Mouse (Mus musculus) olfactory bulb, adult 2 months (tissue): ENCODE data around the gene Ndc80. TPM values are rescaled to one million over a fixed set of nuclear protein-coding genes. Genes with fewer than 3 reads are reported as not detected.
"Not testable (repeated sequence)": the region's sequence is repeated elsewhere in the genome, so short reads cannot be mapped to it uniquely, and the experiment has no call there.

Experiments used
- H3K27ac ChIP-seq: fragments of 200-500 bp; 2 replicates; pipeline ENCODE4 v1.5.1; 2012; ENCODE audit warnings: low read depth, low read length; ENCODE audit not compliant: insufficient read depth
- H3K4me1 ChIP-seq: fragments of 200-500 bp; 2 replicates; pipeline ENCODE4 v1.6.1; 2012; ENCODE audit warnings: low read length; ENCODE audit not compliant: control insufficient read depth, insufficient read depth
- H3K4me3 ChIP-seq: fragments of 200-500 bp; 2 replicates; pipeline ENCODE4 v1.5.1; 2012; ENCODE audit warnings: mild to moderate bottlenecking, low read depth, low read length, moderate library complexity; ENCODE audit not compliant: insufficient read depth
- CTCF ChIP-seq: fragments of 200-500 bp; IDR thresholded peaks from 2 replicates; pipeline ENCODE4 v1.5.1; 2012; ENCODE audit warnings: low read depth, mild to moderate bottlenecking, low read length, moderate library complexity; ENCODE audit not compliant: insufficient read depth
- POLR2A ChIP-seq: fragments of 200-500 bp; IDR thresholded peaks from 2 replicates; pipeline ENCODE4 v1.6.1; 2012; ENCODE audit warnings: mild to moderate bottlenecking, low read depth, low read length, moderate library complexity; ENCODE audit not compliant: insufficient read depth
- WGBS: fragments of 180-500 bp; shearing (Covaris S2); methylation state at CpG from one replicate; pipeline ENCODE4 v1.1.7; 2018; 5-methylcytosine and 5-hydroxymethylcytosine counted together
- polyA plus RNA-seq: library from polyadenylated mRNA; stranded (reverse); fragments of >200 nt; gene quantifications from 2 replicates; pipeline ENCODE4 v1.2.4, GENCODE M21; 2012; ENCODE audit warnings: low replicate concordance; ENCODE audit not compliant: missing spikeins, insufficient read depth, insufficient read length

Ndc80 gene
- not detected in 2 replicates for polyA plus RNA-seq

DNA sequence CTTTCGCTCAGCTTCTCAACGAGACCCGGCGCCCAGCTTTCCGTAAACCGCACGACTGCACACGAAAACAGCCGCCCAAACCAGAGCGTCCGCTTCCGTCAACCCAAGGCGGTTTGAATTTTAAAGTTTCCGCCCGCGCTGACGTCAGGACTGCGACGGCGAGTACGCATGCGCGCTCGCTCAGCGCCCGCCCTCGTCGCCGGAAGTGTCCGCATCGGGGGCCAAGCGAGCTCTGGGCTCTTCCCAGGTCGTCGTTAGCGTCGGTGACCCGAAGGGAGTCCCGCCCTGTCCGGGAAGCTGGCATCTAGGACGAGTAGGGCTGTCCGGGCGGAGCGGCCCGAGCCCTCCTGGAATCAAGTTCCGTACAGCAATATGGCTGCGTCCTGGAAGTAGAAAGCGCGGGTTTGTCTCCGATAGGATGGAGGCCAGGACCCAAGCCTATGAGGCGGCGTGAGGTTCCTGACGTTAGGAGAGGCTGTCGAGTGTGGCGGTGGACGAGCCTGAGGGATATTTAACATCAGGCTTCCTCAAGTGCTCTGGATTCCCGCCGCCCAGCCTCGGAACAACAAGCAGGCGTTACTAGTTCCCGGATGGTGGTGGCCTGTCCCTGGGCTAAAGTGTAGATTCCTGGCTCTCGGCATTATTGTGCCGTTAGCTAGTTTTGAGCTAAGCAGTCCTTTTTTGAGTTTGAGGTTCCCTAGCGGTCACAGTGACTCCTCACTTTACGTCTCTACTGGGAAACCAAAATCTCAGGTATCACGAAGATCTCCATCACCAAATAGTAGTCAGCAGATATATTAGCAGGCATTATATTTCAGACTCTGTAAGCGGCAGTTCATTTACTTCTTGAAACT lies at the start of gene Ndc80:
Ndc80 (minus strand) TSS at position 147 of the 854 bp plus-strand sequence.
- under 1% methylated on average over 66 of the region's 66 CpGs for WGBS
- Histone ChIP-seq H3K4me3 (peak within 1 kb of the TSS; percentile 59), H3K4me1 (peaks cover 5% of the 10 kb centered on the region; the same call in 1 of the 2 replicates), H3K27ac (peak within 1 kb of the TSS; percentile 90)
- TF ChIP-seq POLR2A (peak; percentile 48; the same call in 1 of the 2 replicates), CTCF (no peak)

DNA sequence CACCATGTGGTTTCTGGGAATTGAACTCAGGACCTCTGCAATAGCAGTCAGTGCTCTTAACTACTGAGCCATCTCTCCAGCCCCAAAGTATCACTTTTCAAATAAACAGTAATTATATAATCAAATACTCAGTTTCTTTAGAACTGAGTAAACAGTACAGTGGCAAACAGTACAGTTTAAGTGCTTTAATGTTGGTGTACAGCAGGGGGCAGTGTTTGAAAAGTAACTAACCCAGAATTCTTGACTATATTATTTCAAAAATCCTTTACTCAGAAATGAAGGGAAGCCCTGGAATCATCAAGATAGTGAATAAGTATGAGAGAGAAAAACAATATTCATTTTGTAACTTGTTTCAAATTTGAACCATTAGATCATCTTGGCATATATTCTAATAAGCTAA lies 35.0 kb upstream of the Ndc80 start:
- H3K4me1 ChIP-seq = no peaks in the 10 kb centered on the region
- TF ChIP-seq CTCF = no peak
- no peak for TF ChIP-seq POLR2A
- H3K27ac ChIP-seq = no peak overlapping the region
- H3K4me3 ChIP-seq = no peak overlapping the region

DNA sequence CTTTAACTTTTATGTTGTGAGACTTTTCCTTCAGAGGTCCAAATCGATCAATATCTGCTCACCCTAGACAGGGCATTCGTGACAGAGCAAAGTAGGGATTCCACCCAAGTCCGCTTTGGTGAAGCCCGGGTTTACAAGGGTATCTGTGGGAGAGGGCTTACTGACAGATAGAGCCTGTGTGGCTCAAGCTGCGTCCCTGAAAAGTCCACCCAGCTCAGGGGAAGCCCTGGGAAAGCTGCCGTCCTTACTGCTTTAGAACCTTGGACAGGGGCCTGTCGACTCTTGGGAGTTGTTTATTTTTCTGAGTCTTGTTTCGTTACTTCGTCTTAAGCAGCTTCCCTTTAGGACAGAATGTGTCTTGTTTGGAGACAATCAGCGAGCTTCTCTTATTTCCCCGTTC lies 26.2 kb upstream of the Ndc80 start:
- no peak overlapping the region for H3K4me3 ChIP-seq
- no peak overlapping the region for H3K27ac ChIP-seq
- peaks cover 5% of the 10 kb centered on the region; the same call in 1 of the 2 replicates for H3K4me1 ChIP-seq
- 29% methylated on average over 11 of the region's 11 CpGs for WGBS
- TF ChIP-seq POLR2A (no peak), CTCF (no peak)

DNA sequence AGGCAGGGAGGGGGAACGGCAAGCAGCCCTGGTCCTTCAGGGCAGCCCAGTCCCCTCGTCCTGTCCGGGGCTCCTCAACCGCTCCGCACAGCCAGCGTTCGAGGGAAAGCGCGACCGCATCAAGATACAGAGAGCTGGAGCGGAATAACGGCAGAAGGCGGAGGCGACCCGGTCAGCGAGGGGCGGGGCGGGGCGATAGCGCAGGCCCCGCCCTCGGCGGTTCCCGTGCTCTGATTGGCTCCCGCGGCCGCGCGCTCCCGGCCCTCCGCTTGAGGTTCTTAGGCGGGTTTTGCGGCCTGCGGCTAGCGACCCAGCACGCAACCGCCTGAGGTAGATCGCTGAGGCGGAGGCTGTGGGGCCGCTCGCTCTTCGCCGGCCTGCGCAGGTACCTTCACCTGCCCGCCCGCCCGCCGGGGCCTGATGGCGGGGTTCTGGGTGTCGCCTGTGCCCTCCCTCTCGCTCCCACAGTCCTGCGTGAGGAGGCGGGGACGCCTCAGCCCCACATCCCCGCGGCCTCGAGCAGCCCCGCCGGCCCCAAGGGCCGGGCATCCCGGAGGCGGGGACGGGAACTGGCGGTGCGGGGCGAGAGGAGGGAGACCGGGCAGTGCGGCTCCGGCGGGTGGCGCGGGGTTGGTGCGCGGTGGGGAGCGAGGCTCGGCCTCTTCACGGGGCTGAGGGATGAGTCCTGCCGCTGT lies 25.2 kb upstream of the Ndc80 start, which contains the start of gene Spdya:
Spdya (plus strand) TSS at position 305 of the 695 bp plus-strand sequence.
- Histone ChIP-seq H3K27ac (no peak within 1 kb of the TSS), H3K4me1 (peaks cover 5% of the 10 kb centered on the region; the same call in 1 of the 2 replicates), H3K4me3 (peak within 1 kb of the TSS; percentile 62)
- under 1% methylated on average over 78 of the region's 78 CpGs for WGBS
- TF ChIP-seq POLR2A (peak; percentile 56; the same call in 1 of the 2 replicates), CTCF (no peak)

DNA sequence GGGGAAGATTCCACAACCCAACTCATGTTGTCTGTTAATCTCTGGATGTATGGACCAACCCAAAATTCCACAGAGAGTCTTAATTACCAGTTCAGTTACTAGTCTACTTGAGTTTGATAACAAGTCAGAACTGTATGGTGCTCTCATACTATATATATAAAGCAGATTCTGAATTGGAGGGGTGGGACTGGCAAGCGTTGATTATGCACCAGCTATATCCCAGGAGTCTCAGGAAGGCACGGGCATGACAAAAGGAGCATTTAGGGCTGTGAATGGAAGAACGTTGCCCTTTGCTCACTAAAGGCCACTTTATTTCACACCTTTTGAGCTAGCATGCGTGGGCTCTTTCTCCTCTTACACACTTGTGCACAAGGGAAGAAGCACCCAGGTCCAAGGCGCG lies 24.7 kb upstream of the Ndc80 start:
- H3K4me3 ChIP-seq = peak overlapping the region; percentile 62
- H3K27ac ChIP-seq = no peak overlapping the region
- TF ChIP-seq CTCF = no peak
- TF ChIP-seq POLR2A = no peak
- peaks cover 5% of the 10 kb centered on the region; the same call in 1 of the 2 replicates for H3K4me1 ChIP-seq
- 2% methylated on average over 6 of the region's 6 CpGs for WGBS

DNA sequence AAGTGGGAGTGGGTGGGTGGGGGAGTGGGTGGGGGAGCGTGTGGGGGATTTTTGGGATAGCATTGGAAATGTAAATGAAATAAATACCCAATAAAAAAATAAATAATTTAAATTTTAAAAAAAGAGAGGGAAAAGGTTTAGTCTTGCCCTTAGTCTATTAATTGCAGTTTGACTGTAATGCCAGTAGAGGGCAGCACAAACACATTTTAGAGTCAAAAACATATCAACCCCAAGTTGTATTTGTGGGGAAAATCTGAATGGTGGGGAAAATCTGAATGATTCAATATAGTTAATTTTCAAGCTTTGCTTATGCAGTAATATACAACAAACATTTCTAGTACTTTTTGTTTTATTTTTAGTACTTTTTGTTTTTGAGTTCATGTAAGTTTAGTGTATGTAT lies 21.9 kb upstream of the Ndc80 start:
- no peak overlapping the region for H3K27ac ChIP-seq
- WGBS = 0% methylated on average over 1 of the region's 1 CpGs
- H3K4me1 ChIP-seq = peaks cover 5% of the 10 kb centered on the region; the same call in 1 of the 2 replicates
- no peak overlapping the region for H3K4me3 ChIP-seq
- TF ChIP-seq POLR2A (no peak), CTCF (no peak)

DNA sequence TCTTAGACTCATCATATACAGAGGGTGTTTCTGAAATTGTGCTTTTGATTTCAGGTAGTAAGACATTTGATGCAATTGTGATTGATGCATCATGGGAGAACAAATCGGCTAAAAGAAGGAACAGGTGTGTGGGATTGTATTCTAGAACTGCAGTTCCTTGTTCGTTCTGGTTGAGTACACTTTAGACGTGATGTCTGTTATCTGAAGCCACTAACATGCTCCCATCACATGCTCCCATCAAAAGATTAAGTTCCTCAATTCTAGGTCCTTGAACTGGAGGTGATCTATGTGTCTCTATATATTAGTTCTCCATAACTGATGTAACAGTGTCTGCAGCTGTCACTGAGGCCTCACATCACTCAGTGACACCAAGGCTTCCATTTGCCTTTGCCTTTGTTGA lies 10.5 kb upstream of the Ndc80 start:
- 87% methylated on average over 3 of the region's 3 CpGs for WGBS
- TF ChIP-seq POLR2A (no peak), CTCF (no peak)

DNA sequence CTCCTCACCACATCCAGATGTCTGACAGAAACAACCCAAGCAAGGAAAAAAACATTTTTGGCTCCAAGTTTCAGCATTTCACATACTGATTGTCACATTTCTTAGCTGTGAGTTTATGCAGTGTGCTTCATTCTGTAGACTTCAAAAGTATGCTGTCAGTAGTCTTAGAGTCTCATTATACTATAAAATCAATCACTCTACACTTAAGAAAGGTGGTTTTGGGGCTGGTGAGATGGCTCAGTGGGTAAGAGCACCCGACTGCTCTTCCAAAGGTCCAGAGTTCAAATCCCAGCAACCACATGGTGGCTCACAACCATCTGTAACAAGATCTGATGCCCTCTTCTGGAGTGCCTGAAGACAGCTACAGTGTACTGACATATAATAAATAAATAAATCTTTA lies 8.9 kb upstream of the Ndc80 start:
- not testable (repeated sequence) for H3K4me1 ChIP-seq, H3K27ac ChIP-seq, H3K4me3 ChIP-seq
- 74% methylated on average over 1 of the region's 1 CpGs for WGBS

More for the DNA sequence above, 10.5 kb upstream of the Ndc80 start:
- Histone ChIP-seq H3K4me3 (no peak overlapping the region), H3K27ac (no peak overlapping the region), H3K4me1 (no peaks in the 10 kb centered on the region)

DNA sequence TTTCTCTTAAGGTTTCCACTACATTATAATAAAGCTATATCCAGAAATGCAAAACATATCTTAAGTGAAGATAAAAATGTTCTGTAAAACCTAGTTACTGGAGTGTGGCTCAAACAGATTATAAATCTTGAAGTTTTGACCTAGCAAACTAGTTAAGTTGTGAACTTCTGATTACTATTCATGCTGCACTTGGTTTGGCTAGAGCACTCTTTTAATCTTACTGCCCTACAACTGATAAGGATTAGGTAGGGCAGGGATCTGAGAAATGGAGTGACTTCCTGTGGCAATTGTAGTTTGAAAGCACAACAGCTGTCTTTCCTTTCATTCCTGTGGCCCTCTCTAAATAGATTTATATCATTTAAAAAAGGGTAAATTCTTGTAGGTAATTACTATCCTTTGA lies 1.4 kb upstream of the Ndc80 start:
- no peak for TF ChIP-seq POLR2A
- Histone ChIP-seq H3K27ac (no peak overlapping the region), H3K4me3 (no peak overlapping the region), H3K4me1 (peaks cover 5% of the 10 kb centered on the region; the same call in 1 of the 2 replicates)
